Mouse (Mus musculus) cerebellum, postnatal 36 days (tissue): ENCODE measurements around the gene Nedd8.

Experiments
- DNase-seq, 2 experiments: peaks; one replicate each; pipeline ENCODE4 v3.0.0; 2021 to 2022; ENCODE audit warnings: mixed read lengths in 2 of 2

Nedd8 gene

DNA sequence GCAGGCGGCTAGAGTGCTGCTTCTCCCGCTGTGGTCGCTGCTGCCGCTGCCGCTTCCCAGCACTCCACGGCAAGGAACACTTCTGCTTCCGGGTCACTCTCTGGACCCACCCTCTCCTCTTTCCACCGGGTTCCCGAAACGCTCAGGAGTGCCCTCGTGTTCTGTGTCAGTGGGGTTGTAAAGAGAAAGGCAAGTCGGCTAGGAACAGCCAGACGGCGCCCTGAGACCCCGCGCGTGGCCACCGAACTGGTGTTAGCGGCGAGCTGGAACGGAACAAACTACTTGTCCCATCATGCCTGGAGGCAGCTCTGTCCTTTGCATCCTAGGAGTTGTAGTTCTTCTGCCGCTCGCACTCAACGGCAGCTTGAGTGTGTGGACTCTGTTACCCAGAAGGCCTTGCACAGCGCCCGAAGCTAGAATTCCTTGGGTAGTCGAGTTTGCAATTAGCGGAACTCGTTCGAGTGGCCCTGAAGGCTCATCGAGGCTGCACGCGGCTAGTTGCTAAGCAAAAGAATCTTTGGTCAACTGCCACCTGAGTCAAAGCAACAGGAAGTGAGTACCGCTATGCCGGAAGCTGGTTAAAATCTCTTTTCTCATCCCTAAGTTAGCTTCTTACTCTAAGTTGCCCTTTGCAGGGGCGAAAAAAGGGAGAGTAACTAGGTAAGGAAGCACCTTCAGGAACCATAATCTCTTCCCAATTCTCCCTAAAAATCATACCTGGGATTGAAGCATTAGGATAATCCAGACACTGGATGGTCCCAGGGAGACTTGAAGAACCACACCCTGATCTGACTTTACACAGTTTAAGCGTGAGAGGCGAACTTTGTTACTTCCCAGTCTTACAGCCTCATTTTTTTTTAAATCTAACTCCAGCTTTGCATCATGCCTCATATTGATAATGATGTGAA is at the start of gene Nedd8, which contains the start of gene Gmpr2:
TSS of gene Nedd8 (minus strand) at position 292 of the 908 bp plus-strand sequence.
TSS of gene Gmpr2 (plus strand) at position 109 of the 908 bp plus-strand sequence.
- peak; percentile 83 to 93 for DNase-seq

DNA sequence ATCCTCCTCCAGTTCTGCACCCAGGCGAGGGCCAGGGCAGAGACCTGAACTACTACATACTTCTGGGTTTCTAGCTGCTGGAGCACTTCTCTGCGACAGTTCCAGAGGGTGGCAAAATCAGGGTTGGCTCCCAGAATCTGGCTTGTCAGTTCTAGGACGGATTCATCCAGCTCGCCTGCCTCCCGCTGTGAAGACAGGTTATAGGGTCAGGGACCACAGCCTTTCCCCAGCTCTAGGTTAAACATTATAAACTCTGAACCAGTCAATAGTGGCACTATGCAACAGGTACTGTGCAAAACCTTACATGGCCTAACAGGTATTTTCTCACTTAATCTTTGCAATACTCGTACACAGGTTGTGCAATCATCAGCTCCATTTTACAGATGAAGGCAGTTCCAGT is 49.2 kb upstream of the Nedd8 start:
- DNase-seq, result no peak

DNA sequence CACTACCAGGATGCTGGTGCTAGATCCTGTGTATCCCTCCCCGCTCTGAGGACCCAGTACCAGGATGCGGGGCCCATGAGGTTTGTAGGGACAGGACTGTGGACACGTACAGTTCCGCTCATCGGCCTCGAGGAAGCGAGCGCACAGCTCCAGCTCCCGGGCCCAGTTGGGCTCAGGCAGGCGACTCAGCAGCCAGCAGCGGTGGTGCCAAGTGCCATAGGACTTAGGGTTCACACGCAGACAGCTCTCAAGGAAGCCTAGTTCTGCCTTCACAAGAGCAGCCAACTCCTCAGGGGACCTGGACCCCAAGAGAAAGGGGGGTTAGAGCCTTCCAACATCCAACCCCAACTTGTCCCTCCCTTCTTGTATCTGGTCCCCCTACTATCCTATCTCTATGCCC is 48.7 kb upstream of the Nedd8 start:
- no peak for DNase-seq

DNA sequence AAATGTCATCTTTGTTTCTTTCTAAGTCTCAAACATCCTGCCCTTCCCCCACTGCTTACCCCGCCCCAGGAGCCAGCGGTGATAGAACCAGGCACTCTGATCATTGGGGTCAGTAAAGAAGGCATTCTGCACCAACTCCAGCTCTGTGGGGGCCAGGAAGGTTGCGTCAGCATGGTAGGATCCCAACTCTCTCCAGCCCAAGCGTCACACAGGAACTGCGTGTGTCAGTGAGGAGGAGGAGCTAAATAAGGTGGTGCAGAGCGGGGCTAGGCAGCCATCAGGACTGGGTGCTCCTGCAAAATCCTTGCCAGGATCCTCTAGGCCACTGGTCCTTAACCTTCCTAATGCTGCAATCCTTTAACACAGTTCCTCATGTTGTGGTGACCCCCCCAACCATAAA is 47.8 kb upstream of the Nedd8 start:
- no peak for DNase-seq

DNA sequence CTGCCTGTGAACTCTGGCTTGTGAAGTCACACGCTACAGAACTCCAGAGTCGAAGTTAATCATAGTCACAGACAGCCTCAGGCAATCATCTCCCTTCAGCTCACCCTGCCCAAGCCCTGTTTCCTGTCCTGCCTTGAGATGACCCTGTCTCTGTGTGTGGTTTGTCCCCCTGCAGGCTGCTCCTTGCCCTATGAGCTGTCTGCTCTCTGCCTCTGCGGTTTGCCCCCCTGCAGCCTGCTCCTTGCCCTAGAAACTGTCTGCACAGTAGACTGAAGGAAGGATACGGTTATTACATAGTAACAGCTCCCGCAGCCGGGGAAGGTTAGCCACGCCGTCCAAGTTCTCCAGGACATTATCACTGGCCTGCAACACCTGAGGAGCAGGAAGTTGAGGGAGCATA is 45.0 kb upstream of the Nedd8 start:
- DNase-seq, result no peak

DNA sequence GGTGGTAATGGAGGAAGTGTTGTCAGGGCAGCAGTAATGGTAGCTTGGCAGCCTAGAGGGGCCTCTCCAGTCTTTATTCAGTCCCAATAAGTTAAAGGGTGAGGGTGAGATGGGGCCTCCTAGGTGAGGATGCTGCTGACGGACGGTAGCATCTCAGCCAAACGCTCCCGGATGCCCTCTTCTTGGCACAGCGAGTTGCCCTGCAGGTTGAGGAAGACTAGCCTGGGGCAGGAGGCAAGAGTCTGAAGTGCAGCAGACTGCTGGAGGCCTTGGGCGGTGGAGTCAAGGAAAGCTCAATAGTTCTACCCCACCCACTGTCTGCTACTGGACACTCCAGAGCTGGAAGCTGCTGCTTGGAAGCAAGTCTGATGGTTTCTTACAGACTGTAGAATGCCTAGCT is 44.3 kb upstream of the Nedd8 start:
- no peak for DNase-seq

DNA sequence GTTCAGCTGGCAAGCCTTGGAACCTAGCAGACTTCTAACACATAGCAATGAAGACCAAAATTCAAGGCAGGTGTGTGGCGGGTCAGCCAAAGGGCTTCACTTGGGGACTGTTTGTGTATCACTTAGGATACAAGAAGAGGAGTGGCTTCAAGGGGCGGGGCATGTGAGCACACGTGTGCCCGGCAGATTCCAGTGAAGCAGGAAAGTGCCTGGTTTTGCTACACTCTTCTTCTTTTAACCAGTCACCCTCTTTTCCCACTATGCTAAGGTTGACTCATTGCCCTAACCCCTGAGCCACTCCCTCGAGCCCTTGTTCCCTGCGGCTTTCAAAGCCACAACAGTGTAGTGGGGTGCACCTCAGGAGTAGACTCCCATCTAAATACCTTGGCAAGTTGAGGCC is 43.0 kb upstream of the Nedd8 start:
- no peak for DNase-seq

DNA sequence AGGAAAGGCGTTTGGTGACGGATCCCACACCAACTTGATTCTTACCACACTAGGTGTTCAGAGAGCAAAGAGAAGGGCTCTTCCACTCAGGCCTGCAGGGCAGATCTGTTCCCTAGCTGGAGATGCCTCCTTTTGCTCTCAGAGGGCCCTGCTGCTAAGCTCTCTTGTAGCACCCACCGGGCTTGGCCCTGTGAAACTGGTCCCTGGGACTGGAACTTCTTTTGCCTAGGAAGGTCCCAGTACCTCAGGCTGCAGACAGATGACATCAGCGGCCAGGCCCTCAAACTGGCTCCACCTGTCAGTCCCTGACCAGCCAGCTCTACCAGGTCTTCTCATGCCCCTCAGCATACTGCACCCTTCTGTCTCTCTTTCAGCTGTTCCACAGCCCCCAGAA is 41.8 kb upstream of the Nedd8 start, which contains the start of gene Tgm1:
TSS of gene Tgm1 (minus strand) at position 198 of the 394 bp plus-strand sequence.
- no peak for DNase-seq

DNA sequence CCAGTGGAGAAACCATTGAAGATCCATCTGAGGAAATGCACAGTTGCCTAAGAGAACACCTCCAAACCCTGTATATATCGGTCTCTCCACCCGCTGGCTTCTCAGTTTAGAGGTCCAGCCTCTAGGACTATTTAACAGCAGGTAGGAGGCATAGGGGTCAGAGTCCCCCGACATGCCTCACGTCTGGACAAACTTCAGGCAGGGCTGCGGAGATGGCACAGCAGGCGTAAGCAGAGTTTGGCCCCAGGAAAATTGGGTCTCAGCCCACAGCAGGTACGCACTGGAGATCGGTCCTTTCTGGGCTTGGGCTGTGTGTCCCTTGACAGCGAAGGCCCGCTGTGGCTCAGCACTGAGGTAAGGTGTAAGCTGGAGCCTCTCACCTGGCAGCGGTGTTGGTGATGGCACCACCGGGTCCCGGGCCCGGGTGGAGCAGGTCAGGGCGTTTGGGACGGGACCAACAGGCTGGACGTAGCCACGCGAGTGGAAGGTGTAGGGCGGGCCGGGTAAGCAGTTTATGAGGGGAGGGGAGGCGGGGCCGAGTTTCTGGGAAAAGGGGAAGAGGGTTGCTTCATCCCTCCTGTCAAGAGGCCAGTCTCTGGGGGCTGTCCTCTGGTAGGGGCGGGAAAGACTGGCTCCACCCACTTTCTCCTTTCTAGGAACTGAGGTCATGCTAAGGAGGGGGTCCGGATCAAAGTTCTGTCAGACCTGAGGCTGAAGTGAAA is 41.2 kb upstream of the Nedd8 start:
- DNase-seq, result no peak

DNA sequence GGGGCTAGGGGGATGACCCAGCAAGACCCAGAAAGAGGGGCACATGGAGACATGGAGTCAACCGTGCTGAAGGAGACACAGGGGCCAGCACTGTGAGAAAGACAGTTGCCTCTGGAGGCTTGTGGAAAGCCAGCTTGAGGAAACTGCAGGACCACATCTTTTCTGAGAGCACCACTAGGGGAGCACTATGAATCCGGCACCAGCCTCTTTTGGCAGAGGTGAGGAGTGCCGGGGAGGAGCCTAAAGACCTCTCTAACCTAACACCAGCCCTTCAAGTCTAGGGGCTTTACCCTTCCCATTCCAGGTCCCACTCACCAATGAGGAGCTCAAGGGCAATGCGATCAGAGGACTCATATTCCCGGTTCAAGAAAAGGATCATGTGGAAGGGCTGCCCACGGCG is 39.9 kb upstream of the Nedd8 start:
- no peak for DNase-seq

DNA sequence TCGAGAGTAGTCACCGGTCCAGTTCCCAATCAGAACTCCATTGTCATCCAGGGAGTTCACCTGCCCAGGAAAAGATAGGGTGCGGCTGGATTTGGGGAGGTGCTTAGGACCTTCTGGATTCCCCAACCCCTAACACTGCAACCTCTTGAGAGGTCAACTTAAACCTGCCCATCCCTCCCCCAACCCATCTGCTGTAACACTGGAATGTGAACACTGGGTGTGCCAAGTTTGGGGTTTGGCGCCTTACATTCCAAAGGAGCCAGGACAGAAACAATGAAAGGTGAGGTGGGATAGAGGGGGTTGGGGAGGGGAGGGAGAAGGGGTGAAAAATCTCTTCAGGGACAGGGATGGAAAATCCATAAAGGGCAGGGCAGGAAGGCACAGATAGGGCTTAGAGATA is 37.6 kb upstream of the Nedd8 start:
- no peak for DNase-seq

DNA sequence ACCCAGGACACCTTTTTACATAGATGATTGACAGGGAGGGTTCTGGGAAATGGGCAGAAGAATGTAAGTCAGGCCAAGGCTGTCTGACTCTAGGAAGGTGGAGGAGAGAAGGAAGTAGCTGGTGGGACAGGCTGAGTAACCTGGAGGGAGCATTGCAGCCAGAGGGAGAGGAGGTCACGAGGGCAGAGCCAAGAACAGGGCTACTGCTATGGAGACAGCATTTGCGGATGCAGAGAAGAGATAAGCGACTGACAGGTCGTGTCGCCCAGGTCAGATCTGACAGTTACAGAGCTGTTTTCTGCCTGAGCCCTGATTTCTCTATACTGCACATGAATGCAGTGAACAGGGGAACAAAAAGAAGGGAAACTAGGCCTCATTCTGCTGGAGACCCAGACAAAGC is 35.5 kb upstream of the Nedd8 start:
- no peak for DNase-seq

DNA sequence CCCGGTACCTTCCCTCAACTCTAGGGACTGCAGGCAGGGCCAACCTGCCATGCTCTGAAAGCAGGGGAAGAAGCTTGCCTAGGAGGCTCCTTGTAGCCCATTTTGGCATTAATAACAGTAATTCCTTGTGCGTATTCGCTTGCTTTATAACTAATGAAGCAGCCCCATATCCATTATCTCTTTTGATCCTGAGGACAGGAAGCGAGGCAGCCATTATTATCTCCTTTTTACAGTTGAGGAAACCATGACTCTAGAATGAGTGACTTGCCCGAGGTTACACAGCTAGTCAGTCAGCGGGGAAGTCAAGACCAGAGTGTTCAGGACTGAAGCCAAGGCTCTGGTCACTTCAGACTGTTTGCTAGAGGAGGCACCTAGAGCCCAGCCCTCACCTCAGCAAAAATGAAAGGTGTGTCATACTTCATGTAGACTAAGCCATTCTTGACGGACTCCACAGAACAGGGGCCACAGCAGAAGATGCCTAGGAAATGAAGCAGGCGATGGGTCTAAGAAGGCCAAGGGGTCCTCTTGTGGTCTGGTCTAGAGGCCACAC is 34.2 kb upstream of the Nedd8 start:
- no peak for DNase-seq

DNA sequence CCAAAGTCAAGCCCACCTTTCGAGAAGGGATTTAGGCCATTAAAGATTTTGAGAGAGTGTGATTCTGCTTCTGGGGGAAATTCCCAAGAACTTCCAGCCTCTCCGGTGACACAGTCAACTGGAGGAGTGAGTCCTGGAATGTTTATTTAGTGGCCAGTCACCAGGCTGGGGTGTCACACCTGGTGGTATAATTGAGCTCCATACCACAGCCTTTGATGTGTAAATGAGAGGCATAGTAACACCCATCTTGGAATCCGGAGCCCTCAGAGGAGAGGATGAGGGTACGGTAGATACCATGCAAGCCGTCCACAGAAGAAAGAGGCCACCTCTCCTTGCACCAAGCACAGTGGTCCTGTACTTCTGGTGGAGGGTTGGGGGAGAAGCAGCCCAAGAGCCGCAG is 30.8 kb upstream of the Nedd8 start:
- no peak for DNase-seq

DNA sequence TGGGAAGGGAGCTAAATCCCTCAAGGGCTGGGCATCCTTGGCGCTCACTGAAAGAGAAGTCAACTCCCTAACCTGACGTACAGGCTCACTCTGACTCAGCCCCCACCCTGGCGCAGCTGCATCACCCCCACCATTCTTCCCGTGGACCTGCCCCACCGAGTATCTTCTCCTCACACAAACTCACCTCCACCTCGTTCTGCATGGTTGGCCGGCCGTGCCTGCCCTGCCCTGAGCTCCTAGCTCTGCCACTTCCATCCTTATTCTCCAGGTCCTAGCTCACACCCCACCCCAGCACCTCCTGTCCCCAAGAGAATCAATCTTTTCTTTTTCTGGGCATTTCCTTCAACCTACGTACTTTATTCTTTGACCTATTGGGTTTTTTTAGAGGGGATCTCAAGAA is 29.2 kb upstream of the Nedd8 start:
- no peak for DNase-seq

DNA sequence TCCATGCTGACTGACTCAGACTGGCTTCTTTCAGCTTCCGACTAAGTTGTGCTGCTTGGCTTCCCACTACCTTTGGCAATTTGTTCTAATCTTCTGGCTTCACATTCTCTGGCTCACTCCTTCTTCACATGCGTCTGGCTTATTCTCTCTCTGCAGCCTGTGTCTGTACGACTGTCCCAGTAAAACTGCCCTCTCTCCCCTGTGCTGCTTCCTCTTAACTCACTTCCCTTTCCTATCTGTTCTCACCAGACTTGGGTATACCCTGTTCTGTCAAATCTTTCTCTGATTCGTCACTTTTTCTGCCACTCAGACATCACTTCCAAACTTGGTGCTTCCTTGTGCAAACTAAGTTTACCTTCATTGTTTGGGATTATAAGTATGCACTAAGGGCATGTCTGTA is 25.3 kb upstream of the Nedd8 start:
- DNase-seq, result no peak

DNA sequence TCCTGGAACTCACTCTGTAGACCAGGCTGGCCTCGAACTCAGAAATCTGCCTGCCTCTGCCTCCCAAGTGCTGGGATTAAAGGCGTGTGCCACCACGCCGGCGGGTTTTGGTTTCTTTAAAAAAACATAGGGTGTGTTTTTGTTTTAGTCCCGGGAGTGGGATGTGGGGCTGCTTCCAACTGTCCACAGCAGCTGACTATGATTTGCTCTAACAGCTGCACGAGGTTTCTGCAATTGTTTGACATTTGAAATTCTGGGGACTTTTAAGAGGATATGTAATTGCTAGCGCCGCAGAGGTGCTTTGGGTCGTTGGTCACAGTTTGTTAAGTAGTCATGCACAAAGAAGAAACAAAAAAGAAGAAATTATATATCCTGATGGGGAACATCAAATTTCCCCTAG is 17.5 kb upstream of the Nedd8 start:
- no peak for DNase-seq

DNA sequence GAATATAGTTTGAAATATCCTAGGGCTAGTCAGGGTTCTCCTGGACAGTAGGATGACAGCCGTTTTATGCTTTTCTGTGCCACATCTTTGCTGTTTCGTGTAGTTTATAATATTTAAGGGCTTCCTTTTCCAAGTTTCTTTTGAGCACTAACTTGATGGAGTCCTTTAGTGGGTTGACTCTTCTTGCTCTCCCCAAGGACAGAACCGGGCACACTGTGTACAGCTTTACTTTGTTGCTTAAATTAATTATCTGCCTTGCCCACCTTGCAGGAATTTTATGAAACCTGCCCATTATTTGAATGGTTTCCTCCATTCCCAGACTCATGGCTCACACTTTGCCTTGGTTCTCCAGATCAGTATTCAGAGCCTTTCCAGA is 10.2 kb upstream of the Nedd8 start:
- DNase-seq, result no peak

DNA sequence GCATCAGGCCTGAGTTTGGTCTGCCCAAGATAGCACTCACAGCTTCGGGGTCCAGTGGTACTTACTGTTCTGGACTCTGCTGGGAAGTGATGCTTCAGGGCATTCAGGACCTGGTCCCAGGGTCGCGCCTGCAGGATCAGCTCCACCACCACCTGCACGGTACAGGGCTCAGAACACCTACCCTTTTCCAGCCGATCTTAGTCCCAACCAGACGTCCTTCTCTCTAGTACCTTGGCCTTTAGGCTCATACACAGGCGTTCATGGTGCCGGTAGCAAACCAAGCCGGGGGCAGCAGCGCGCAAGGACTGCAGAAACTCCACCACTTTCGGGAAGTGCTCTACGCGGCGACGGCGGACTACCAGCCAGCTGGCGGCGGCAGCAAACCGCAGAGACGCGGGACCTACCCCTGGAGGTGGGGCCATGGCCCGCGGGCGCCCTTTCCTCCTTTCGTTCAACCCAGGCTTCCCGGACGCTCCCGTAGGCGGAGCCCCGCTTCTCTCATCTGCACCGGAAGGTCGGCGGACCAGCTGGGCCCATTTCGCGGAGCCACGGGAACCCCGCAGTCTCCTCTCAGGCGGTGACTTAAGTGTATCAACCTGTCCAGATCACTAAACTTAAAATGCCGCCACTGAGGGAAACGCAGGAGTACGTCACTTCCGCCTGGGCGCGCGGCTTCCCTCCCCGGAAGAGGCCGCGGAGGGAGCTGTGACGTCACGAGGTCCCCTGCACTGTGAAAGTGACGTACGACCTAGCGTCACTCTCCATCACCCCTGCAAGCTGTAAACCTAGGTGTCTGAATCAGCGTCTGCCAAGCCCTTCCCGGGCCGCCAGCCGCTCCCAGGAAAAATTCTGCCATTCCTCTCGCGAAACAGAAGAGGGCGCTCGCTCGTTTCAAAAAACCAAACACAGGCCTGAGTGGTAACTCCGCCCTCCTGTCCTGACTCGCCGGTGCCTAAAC is 9.5 kb upstream of the Nedd8 start, which contains the start of gene Tinf2:
TSS of gene Tinf2 (minus strand) at position 661 of the 958 bp plus-strand sequence.
- DNase-seq, result peak; percentile 93 to 94

DNA sequence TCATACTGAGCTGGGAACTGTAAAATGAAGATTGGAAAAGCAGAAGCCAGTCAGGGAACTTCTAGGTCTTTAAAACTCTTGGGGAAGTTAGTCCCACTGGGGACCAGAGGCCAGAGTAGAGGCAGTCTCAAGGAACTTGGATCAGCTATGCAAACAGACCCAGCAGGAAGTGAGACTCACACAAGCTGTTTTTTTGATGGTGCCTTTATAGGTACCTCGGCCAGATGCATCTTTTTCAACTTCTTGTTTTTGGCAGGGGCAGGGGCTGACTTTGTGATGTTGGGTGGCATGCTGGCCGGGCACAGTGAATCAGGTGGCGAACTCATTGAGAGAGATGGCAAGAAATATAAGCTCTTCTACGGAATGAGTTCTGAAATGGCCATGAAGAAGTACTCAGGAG is 5.7 kb upstream of the Nedd8 start:
- DNase-seq, result no peak

DNA sequence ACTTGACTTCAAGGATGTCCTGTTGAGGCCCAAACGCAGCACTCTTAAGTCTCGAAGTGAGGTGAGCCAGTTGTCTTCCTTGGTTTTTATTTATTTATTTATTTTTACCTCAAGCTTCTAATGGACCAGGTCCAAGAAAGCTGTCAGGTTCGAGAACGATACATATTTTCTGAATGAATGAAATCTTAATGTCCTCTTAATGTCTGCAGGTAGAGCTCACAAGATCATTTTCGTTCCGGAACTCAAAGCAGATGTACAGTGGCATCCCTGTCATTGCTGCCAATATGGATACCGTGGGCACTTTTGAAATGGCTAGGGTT is 777 bp upstream of the Nedd8 start:
- DNase-seq, result no peak

DNA sequence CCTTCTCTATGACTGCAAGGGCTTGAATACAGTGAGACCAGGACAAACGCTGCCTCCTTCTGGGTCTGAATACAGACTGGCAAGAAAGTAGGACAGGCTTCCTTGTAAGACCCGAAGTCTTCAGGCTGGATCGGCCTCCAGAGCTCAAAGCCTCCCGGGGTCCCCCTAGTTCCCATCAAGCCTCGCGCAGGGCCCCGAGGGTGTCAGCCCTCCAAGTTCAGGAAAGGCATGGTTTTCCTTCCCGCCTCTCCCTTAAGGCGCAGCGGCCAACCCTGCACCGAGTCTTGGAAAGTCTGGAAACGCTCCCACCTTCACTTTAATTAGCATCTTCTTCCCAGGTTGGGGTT is 465 bp downstream of the Nedd8 start:
- no peak for DNase-seq

DNA sequence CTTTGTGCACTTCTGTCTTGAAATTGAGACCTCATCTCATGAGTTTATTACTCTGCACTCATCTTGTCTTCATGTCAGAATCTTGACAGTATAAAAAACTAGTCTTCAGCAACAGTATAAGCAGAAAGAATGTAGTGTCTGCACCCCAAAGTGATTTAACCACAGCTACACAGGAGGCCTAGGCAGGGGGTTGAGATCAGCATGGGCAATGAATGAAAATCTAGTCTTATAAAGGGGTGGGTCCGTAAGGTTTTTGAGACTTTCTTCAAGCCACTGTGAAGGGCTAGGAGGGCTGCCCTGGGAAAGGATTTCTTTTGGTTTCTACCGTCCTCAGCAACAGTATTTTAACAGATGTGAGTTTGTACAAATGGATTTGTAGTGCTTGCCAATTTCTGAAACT is 11.3 kb downstream of the Nedd8 start:
- DNase-seq, result no peak
